Mouse (Mus musculus) G1E-ER4 (cell line): ENCODE measurements at regions not wholly inside any gene's neighbourhood (a gene's known extent, or its start where the extent isn't known, plus 50 kb on each side); places are given as distances from the start of the nearest gene placed in this dataset.

Experiments used
- GATA1 ChIP-seq: IDR thresholded peaks from one replicate; pipeline ENCODE4 v1.8.0; 2012; ENCODE audit warnings: low read length, inconsistent platforms

GRCm38 (mm10) chr16:95900181-95900580 is 90.6 kb downstream of the Psmg1 start:
- TF ChIP-seq GATA1 = no peak

- no peak for TF ChIP-seq GATA1
Observed at GRCm38 (mm10) chr16:95899672-95900071, 91.1 kb downstream of the Psmg1 start.

- no peak for TF ChIP-seq GATA1
Observed at GRCm38 (mm10) chr16:95897843-95898242, 92.9 kb downstream of the Psmg1 start.

- no peak for TF ChIP-seq GATA1
Observed at GRCm38 (mm10) chr16:95896126-95896525, 94.6 kb downstream of the Psmg1 start.

- no peak for TF ChIP-seq GATA1
Observed at GRCm38 (mm10) chr16:95893534-95894290, 97.0 kb downstream of the Psmg1 start.

- TF ChIP-seq GATA1 = no peak
Observed at GRCm38 (mm10) chr16:95892356-95892755, 98.4 kb downstream of the Psmg1 start.

GRCm38 (mm10) chr16:95886131-95886530 is 104.6 kb downstream of the Psmg1 start:
- TF ChIP-seq GATA1 = no peak

GRCm38 (mm10) chr16:95873297-95873696 is 117.5 kb downstream of the Psmg1 start:
- no peak for TF ChIP-seq GATA1

GRCm38 (mm10) chr16:95872436-95872835 is 118.3 kb downstream of the Psmg1 start:
- TF ChIP-seq GATA1 = no peak

GRCm38 (mm10) chr16:95870291-95870690 is 120.5 kb downstream of the Psmg1 start:
- no peak for TF ChIP-seq GATA1

- no peak for TF ChIP-seq GATA1
Observed at GRCm38 (mm10) chr16:95869501-95869900, 121.3 kb downstream of the Psmg1 start.

- no peak for TF ChIP-seq GATA1
Observed at GRCm38 (mm10) chr16:95868896-95869295, 121.9 kb downstream of the Psmg1 start.

- no peak for TF ChIP-seq GATA1
Observed at GRCm38 (mm10) chr16:95867516-95867915, 123.2 kb downstream of the Psmg1 start.

GRCm38 (mm10) chr16:95866866-95867420 is 123.8 kb downstream of the Psmg1 start:
- no peak for TF ChIP-seq GATA1

- TF ChIP-seq GATA1 = no peak
Observed at GRCm38 (mm10) chr16:95865603-95866002, 125.2 kb downstream of the Psmg1 start.

GRCm38 (mm10) chr16:95864646-95865045 is 126.1 kb downstream of the Psmg1 start:
- no peak for TF ChIP-seq GATA1

- no peak for TF ChIP-seq GATA1
Observed at GRCm38 (mm10) chr16:95864106-95864505, 126.7 kb downstream of the Psmg1 start.
